Mouse (Mus musculus) left cerebral cortex, adult 6 months (tissue): ENCODE measurements around the gene Slc9b1. TPM values are rescaled to one million over a fixed set of nuclear protein-coding genes. Genes with fewer than 3 reads are reported as not detected.

ENCODE experiments used
- long read RNA-seq, 2 experiments: library from polyadenylated mRNA; unstranded; transcript quantifications; one replicate each; pipeline ENCODE4 v2.0.0; 2019 to 2020
- polyA plus RNA-seq: library from polyadenylated mRNA; unstranded; fragments of <200 nt; fragmentation: Nextera tagmentation; gene quantifications from 2 replicates; pipeline ENCODE4 v1.2.3, GENCODE M21; 2021

The Slc9b1 gene
- polyA plus RNA-seq: 0.14 TPM in 1 of 2 replicates, not detected in the other
- long read RNA-seq, experiment 1: 0 reads
- long read RNA-seq, experiment 2: 0 reads

DNA sequence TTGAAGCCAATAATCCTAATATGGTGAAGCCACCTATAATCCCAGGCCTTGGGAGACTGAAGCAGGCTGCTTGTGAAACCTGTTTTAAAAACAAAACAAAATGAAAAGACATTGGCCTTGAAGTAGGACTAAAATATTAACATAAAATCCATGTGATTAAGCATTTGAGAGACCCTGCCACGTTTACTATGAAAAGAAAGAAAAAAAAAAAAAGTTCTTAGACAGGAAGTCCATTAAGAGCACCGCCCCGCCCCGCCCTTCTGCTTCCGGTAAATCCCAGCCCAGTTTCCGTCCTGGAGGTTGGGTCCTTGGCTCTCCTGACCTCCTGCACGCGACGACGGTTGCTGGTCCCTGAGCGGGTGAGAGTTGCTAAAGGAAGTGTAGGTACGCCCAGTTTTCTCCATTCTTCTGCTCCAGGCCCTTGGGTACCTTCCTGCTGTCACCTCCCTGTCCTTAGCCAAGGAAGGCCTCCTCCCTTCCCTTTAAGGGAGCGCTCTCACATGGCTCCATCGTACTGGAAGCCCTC is at the start of gene Slc9b1:
Gene Slc9b1, plus strand, starts transcription at position 291 of the 526 bp plus-strand sequence.

DNA sequence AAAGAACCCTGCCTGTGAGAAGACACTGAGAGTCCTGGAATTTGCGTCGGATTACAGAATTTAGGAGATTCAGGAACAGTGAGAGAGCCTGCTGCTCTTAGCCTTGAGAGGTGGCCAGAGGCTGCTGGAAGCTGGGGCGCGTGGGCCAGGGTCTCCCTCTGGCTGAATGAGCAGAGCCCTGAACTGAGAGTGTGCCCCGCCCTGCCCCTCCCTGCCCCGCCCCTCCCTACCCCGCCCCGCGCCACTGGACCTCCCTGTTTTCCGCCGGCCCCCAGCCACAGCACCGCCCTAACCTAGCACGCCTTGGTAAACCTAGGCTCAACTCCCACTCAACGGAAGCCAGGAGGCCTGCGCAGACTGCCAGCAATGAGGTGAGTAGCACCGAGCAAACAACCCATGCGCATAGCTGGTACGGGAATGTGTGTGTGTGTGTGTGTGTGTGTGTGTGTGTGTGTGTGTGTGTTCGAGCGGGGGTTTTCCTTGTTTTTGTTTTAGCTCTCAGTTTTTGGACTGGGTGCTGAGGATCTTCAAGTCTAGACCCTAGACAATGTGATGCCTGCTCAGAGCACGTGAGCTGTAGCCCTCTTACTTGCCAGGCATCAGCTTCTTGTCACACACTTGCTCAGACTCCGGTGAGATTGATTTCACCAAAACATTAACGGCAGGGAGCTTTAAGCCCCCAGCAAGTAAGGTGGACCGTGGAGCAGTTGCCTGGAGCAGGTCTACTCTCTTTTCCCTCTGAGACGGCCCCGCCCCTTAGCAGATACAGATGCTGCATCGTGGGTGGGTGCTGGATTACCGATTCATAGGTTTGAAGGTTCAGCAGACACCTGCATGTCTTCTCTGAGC is 40.2 kb upstream of the Slc9b1 start, which contains the start of gene Slc9b2:
Gene Slc9b2, plus strand, starts transcription at position 290 of the 849 bp plus-strand sequence.

DNA sequence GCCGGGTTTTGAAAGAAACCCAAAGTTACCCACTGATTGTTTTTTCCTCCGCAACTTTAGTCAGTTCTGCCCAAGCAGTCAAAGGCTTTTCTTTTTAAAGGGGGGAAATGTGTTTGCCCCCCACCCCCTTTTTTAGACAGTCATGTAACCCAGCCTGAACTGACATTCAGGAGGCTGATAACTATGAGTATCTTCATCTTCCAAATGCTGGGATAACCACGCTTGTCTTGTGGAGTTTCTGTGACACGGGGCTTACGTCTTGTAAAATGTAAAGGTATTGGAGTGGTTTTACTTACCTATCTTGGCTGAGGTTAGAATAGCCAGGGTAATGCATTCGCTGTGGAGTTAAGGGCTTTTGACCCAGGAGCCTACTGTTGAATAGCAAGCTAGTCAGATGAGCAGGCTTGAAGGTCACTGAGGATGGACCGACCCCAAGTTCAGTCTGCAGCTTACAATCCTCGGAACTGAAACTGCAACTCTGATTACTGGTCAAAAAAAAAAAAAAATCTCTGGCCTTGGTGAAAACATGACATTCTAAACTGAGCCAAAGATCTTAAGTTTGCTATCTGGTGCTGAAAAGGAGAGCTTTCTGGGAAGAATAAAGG is 75.9 kb downstream of the Slc9b1 start, which contains the start of gene Cisd2:
Gene Cisd2, minus strand, starts transcription at position 318 of the 605 bp plus-strand sequence.

DNA sequence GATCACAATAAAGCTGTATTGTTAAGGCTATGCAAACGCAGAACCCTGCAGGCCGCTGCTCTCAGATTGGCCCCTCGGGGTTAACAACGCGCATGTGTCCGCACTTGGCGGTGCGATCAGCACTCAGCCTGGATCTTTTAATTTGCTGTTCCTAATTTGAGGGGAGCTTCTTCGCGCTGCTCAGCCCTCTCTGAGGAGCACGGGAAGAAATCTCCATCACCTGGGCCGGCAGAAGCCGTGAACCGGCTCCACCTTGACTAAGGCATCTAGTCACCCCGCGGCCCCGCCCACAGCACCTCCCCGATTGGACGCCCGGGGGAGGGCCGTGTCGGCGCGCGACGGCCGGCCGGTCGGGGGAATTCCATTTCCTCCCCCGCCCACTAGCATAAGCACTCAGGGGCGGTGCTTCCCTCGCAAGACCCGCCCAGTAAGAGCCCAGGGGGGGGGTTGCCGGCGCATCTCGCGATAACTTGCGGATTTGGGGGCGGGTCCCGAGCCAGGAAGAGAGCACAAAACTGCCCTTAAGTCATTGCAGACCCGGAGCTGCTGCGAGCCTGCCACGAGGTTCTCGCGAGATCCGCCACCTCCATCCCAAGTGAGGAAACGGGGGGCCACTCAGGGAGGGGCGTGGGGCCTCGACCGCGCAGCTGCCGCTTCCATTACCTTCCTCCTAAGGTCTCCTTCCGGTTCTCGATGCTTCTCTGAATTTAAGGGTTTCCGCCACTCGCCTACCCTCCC is 90.1 kb downstream of the Slc9b1 start, which contains the start of gene Ube2d3:
Gene Ube2d3, plus strand, starts transcription at position 392 of the 738 bp plus-strand sequence.

Other genes starting within 250 kb of the Slc9b1 start
- 0.20 and 0.21 TPM in 2 replicates for gene Cenpe, start 135.5 kb upstream of the Slc9b1 start, polyA plus RNA-seq
- gene Bdh2, start 66.8 kb upstream of the Slc9b1 start, polyA plus RNA-seq: 3.3 and 5.2 TPM in 2 replicates
- gene Slc9b2, start 40.3 kb upstream of the Slc9b1 start, polyA plus RNA-seq: 1.7 and 2.0 TPM in 2 replicates
- 35.9 and 40.8 TPM in 2 replicates for gene Cisd2, start 75.9 kb downstream of the Slc9b1 start, polyA plus RNA-seq
- 156 and 166 TPM in 2 replicates for gene Ube2d3, start 90.1 kb downstream of the Slc9b1 start, polyA plus RNA-seq
- gene Manba, start 137.6 kb downstream of the Slc9b1 start, polyA plus RNA-seq: 3.6 and 3.8 TPM in 2 replicates